Mouse (Mus musculus) c-Kit-positive CD71-positive TER-119-negative erythroid progenitor cells, embryonic 14.5 days (primary cell): Measurements from ENCODE around the gene Cd274.

ENCODE experiments used
- DNase-seq: peaks from one replicate; pipeline ENCODE4 v3.0.0-alpha.2; 2013; ENCODE audit warnings: low read depth

Cd274 gene

DNA sequence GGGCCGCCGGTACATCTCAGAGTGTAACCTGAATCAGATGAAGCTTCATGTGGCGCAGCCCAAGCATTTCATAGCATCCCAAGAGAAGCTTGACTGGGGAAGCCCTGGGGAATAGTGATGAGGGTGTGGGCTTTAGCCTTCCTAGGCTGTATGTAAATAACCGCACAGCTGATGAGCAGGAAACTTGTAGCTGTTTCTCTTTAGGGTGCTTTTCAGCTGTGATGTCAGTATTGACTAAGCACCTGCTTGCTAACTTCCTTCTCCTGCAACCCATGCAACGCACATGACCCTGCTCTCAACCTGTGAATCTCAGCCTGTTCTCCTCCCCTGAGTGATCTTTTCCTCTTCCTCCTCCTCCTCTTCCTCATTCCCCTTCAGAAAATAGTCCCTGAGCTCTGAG, 3.2 kb upstream of the Cd274 start:
- no peak for DNase-seq

DNA sequence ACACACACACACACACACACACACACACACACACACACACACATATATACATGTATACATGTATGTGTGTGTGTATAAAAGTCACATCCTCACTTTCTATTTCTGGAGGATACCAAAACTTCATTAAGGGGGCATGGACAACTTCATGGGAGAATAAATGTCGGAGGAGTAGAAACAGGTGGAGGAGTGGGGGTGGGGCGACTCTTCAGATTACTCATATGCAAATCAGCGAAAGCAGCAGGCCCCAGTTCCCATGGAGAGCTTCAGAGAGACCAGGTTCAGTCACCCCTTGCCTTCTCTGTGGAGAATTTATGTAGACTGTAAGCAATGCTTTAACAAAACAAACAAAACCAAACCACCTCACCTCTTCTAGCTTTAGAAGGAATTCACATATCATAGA, 2.1 kb upstream of the Cd274 start:
- no peak for DNase-seq

DNA sequence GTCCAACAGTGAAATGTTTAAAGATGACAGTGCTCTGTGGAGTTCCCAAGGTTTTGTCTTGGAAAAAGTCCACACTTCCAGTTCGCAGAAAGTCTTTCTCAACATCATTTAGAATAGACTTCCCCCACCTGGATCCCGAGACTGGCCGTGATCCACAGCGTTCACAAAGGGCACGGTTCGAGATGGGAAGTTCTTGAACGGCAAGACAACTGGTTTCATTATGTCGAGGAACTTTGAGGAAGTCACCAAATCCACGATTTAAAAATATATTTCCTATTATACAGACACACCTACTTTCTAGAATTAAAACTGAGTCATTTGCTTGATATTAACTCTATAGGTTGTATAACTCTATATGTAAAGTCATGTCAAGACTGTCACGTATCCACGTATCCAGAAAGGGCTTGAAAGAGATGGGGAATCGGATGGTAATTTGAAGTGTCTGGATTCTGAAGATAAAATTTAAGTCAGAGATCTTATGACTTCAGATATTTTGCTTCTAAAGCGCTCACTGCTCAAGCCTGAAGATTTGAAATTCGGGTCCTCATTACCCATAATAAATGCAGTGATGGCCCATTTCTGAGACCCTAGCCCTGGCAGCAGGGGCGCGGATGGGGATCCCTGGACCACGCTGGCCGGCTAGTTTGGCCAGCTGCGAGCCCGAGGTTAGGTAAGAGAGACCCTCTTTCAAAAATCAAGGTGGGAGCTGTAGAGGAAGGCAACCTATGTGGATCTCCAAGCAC, 858 bp upstream of the Cd274 start:
- no peak for DNase-seq

DNA sequence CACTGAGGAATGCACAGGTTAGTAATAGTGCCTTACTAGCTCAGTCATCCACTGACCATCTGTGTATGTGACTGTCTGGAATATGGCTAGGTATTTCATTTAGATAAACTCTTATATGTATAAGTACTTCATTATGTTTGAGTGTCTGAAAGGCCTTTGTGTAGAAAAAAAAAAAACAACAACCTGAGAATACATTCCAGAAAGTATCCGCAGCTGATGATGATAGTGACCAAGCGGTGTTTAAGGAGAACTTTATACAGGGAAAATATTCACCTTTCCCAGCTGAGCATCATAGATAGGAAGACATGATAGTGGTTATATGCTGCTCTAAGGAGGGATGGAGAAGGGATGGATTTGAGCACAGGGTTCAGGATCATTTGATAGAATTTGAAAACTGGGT, 786 bp downstream of the Cd274 start:
- no peak for DNase-seq

DNA sequence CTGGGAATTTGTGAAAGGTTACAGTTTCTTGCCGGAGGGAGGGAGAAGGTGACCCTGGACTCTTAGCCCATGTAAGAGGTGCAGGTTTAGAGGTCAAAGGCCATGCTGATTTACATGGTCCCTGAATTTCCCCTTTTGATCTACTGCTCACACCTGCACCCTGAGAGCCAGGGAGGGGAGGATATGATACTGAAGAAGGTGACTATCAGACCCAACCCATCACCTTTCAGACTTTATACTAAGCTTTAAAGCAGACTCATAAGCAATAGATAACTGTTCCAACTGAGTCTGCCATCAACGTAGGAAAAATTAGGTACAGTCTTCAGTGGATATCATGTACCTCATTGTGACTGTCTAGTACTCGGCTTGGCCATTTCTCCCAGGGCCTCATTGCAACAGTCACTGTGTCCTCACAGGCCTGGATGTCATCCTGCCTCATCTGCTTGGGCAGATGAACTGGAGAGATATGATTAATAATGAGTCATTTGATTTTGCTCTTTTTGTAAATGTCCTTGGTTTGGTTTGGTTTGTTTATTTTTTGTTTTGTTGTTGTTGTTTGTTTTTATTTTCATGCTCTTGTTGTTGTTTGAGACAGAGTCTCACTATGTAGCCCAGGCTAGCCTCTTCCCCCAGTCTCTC, 1.5 kb downstream of the Cd274 start:
- DNase-seq, result no peak

DNA sequence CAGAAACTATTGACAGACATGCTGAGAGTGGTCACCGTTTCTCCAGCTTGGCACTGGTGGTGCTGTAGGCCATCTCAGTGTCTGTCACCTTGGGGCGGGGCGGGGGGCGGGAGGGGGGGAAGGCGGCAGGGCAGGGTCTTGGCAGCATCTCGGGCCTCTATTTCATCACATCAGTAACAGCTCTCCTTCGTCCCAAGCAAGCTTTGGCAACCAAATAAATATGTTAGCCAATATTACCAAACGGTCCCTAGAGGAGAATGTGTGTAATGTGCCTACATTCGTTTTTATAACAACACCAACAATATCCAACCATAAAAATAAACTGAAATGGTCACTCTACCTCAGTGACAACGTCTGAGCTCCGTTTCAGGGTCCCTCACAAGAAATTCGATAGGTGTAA, 2.9 kb downstream of the Cd274 start:
- DNase-seq, result no peak

DNA sequence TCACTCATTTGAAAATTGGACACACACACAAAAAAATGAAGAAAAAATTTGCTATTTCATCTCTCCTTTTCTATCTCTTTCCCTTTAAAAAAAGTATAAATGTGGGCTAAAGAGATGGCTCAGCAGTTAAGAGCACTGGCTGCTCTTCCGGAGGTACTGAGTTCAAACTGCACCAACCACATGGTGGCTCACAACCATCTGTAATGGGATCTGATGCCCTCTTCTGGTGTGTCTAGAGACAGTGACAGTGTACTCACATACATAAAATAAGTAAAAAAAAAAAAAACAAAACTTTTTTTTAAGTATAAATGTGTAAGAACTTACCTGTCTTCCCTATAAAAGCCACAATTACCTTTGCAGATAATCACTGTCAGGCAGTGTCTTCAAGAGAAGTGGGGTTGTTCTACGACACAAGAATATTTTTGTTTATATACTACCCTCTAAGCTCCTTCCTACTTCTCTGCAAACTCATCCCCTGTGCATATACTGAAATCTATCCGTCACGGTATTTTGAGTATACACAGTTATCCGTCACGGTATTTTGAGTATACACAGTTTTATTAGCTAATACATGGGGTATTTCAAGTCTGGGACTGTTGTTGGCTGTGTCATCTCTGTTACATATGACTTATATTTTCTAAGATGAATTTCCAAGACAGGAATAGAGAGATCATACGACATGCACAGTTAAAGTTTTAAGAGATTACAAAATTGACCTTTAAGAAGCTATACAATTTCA, 3.5 kb downstream of the Cd274 start:
- no peak for DNase-seq

DNA sequence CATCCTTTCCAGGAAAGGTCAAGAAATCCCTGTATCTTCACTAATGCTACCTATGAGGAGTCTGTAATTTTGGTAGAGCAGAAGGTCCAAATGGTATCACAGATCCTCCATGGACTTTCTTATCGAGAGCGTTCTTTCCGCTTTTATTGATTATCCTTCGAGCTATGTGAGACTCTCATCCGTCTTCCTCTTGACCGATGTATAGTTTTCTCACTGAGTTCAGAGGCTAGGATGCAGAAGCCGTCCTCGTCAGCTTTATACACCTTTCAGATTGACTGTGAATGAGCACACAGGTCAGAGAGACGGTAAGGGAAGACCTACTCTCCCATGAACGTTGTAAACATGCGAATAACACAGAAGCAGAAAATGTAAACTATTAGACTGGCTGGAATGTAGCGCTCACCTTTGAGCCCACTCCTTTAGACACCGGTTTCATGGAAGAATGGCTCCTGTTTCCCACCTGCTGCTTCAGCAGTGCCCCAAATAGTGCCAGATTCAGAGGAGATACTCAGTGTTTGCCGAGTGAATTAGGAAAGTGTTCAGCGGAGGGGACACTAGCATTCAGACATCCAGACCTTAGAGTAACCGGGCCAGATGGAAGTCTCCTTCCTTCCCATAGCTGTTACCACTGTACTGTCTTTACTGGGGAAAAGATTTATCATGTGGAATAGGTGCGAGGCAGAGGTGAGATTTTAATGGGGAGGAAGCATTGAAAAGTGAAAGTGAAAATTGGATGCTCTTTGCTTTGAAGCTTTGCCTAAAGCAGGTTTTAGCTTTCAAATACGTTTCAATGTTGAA, 4.2 kb downstream of the Cd274 start:
- DNase-seq, result no peak

DNA sequence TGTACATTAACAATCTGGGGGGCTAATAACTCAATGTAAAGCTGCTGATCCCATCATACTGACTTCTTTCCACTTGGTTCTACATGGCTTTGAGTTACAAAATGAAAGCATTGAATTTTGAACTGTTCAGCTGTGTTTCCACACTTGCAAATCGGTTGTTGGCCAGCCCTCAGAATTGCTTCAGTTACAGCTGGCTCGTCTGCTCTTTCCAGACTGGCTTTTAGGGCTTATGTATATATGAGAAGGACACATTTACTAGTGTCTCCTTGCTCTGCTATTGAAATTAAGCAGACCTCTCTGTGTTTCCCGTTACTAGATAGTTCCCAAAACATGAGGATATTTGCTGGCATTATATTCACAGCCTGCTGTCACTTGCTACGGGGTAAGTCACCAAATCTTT, 4.9 kb downstream of the Cd274 start:
- no peak for DNase-seq

DNA sequence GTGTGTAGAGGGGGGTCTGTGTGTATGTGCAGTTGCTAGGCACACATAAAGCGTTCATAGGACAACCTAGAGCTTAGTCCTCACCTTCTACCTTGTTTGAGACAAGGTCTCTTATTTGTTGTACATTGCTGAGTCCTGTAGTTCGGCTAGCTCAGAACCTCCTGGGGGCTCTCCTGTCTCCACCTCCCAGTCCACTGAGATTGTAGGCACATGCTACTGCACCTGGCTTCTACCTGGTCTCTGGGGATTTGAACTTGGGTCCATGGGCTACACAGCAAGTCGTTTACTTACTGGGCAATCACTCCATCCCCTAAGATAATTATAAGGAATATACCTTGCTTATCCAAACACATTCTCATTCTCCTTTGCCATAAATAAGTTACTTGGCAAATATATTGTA, 5.4 kb downstream of the Cd274 start:
- DNase-seq, result no peak

DNA sequence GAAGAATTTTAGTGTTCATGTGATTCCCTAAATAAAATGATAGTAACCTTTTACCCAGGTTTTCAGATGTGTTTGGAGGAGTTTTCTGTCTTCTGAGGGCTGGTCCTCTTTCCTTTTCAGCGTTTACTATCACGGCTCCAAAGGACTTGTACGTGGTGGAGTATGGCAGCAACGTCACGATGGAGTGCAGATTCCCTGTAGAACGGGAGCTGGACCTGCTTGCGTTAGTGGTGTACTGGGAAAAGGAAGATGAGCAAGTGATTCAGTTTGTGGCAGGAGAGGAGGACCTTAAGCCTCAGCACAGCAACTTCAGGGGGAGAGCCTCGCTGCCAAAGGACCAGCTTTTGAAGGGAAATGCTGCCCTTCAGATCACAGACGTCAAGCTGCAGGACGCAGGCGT, 6.2 kb downstream of the Cd274 start:
- DNase-seq, result no peak

DNA sequence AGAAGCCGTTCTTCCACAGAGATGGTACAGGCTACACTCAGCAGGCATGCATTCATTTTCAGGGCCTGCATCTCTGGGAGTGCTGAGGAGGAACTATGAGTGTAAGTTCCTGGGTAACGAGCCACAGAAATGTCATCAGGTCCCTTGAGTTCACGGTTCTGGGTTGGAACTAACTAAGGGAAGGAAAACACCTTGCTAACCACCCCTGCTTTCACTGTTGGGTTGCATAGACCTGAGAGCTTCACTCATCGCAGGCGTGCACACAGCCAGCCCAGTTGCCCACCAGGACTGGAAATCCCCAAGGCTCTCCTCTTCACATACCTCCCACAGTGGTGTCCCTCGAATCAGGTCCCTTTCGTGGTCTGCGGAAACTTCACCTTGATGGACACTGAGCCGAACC, 7.7 kb downstream of the Cd274 start:
- no peak for DNase-seq

DNA sequence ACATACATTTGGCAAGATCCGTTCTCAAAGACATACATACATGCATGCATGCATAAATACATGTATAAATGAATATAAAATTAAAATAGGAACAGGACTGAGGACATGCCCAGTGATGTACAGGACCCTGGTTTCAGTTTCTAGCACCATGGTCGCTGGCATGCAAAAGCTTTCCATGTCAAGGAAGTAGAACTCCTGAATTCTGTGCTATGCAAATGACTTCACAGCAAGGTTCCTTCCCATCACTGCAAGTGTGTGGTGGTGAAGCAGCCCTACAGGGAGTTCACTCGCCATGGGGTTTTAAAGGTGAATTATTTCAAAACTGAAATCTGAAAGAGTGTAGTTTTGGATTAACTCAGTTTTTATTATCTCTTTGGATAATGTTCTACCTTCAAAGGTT, 9.1 kb downstream of the Cd274 start:
- no peak for DNase-seq

DNA sequence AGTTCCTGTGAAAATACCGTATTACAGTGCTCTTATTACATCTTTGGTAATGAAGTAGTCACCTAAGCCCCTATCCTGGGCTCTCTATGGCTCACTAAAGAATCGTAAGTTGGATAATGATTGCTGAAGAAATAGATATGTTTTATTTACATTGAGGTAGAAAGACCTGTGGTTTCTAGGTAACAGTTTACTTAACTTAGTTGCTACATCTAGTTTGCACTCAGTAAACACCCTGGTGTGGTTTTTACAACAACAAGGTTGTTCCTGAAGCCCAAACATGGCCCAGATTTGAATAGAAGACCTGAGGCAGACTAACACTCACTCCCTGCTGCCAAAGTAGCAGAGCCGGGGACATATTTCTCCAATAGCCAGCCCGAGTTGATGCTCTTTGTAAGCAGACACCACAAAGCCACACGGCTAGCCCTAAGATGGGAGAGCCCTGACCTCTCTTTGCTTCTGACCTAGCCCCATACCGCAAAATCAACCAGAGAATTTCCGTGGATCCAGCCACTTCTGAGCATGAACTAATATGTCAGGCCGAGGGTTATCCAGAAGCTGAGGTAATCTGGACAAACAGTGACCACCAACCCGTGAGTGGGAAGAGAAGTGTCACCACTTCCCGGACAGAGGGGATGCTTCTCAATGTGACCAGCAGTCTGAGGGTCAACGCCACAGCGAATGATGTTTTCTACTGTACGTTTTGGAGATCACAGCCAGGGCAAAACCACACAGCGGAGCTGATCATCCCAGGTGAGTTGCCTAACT, 12.8 kb downstream of the Cd274 start:
- no peak for DNase-seq

DNA sequence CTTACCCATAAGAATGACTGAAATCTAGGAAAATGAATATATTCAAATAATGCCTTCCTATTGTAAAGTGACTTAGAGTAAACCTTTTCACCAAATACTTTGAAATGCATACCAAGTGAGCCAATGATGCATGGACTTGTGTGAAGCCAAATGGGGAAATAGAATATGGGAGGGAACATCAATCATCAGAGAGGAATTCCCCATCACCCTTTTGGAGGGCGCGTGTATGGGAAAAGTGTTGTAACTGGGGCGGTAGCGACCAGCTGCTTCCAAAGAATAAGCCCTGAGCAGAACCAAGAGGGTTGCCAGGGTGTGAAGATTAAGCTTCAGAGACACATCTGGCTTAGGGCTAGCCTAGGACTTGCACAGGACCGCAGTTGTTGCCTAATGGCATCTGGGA, 16.1 kb downstream of the Cd274 start:
- DNase-seq, result no peak

DNA sequence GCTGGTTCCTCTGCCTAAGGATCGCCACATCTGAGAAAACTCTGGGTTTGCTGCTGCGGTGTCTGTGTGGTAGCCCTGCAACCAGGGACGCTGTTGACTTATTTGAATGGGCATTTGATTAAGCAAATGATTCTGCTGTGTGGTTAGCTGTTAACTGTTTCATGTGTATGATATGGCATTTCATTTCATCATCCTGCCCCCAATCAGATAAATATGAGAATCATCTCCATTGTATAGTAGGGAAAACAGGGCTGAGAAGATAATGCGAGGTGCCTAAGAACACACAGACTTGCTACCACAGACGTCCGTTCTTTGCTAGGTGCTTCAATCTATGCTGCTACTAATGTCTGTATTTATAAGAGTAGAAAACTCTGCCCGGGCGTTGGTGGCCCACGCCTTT, 17.2 kb downstream of the Cd274 start:
- no peak for DNase-seq

DNA sequence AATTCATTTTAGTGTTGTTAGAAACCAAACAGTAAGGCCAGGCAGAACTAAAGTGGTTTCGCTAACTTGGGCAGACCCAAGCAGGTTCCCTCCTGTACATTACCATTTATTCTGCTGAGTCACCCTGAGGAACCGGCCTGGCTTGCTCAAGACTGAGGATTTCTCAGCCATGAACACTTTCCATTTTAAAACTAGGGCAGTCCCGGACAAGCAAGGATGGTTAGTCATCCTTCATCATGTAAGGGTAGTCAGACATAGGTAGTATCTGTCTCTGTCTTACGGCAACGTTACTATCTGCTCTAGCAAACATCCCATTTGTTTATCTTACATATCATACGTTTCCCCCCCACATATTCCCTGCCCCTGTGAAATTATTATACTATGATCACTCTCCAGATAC, 17.7 kb downstream of the Cd274 start:
- DNase-seq, result no peak

DNA sequence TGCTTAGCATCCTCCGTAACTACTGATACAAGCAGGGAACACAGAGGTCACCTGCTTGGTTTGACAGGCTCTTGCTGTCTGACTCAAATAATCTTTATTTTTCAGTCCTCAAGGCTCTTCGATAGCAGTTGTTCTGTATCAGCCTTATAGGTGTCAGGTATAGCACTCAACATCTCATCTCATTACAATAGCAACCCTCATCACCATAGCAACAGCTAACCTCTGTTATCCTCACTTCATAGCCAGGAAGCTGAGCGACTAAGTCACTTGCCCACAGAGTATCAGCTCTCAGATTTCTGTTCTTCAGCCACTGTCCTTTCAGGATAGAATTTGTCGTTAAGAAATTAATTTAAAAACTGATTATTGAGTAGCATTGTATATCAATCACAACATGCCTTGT, 18.6 kb downstream of the Cd274 start:
- no peak for DNase-seq

DNA sequence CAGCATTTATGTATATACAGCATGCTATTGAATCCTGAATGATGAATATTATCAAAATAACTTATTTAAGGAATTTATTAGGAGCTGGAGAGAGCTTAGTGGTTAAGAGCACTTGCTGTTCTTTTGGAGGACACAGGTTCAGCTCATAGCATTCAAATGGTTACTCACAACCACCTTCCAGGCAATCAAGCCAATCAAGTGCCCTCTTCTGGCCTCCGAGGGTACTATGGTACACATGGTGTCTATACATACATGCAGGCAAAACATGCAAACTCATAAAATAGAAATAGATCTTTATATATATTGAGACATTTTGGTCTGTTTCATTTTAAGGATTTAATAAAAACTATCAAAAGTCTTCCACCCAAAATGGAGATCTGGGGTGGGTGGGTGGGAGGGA, 21.6 kb downstream of the Cd274 start:
- no peak for DNase-seq

DNA sequence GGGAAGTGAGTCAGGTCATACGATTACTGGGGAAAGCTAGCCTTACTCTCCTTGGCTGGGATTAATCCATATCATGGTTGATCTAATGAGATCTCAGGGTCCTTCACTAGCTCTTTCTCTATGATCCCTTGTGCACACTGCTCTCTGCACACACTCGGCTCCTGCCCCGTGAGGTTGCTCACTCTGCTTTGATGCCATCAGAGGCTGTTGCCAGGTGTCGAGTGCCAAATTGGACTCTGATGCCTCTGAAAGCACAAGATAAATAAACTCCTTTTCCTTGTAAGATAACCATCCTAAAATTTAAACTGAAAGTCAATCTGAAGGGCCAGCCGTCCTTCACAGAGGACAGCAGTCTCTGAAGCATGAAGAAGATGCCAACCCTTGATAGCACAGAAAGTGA, 23.2 kb downstream of the Cd274 start:
- no peak for DNase-seq

DNA sequence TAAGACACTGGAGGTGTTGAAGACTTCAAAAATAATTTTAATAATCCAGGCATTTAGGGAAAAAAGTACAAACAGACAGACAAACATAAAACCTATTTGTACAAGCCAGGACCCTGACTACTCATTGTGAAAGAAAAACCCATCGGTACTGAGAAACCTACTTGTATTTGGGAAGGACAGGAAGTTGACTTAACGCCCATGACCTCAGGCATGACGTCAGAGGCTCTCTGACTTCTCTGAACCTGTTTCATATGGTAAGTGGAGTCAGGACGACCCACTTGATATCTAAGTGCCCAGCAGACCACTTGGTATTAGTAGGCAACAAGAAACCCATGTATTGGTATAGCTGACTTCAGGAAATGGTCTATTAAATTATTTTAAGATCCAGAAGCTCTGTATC, 24.0 kb downstream of the Cd274 start:
- no peak for DNase-seq

DNA sequence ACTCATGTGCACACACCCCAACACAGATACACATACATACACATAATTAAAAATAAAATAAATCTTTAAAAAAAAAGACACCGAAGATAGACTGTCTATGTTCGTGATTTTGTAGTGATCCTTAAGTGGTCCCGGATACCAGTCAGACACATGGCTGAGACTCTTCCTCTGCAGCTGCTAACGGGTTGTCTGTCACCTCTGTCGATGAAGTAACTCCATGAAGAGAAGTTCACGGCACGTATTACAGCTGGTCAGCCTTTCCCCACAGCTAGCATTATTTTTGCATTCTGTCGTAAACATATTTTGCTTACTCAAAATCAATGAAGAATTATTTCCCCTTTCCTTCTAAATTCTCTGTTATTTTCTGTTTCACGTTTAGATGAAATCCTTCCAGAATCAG, 26.1 kb downstream of the Cd274 start:
- no peak for DNase-seq
